Mouse (Mus musculus): ENCODE measurements around the gene Golt1b.

GRCm38 (mm10) chr6:142384521-142384920 lies 2.5 kb upstream of the Golt1b start:
- TF ChIP-seq CTCF (IDR thresholded peaks at IDR 0.05; ENCODE audit: control insufficient read depth, insufficient read depth, insufficient replicate concordance, low read depth, low read length): no peak
- TF ChIP-seq POLR2A (IDR thresholded peaks at IDR 0.05; ENCODE audit: control insufficient read depth, low read depth, low read length): no peak

Measured in testis, adult 2 months (tissue).